Mouse (Mus musculus): ENCODE data around the gene Kl. TPM values are rescaled to one million over a fixed set of nuclear protein-coding genes. Genes with fewer than 3 reads are reported as not detected.

Gene Kl
- polyA plus RNA-seq, 1 experiment from 2014 or later, result not detected

- Histone ChIP-seq H3K9me3 (ENCODE audit: control insufficient read depth, low read length) (no peaks in the 10 kb centered on the region), H3K27ac (ENCODE audit: low read depth) (no peak overlapping the region), H3K27me3 (replicated peaks; ENCODE audit: control insufficient read depth, insufficient read depth, low read length) (no peaks in the 10 kb centered on the region), H3K4me2 (ENCODE audit: low read length) (no peak overlapping the region), H3K9ac (ENCODE audit: low read length) (no peak overlapping the region), H3K36me3 (ENCODE audit: control insufficient read depth, insufficient read depth, low read length) (no peaks in the 10 kb centered on the region), H3K4me3 (ENCODE audit: low read depth, low read length) (no peak overlapping the region), H3K4me1 (replicated peaks; ENCODE audit: control insufficient read depth, insufficient read depth, low read length) (peaks cover 9% of the 10 kb centered on the region)
- ATAC-seq (replicated peaks; ENCODE audit: low FRiP score, low TSS enrichment, low read depth), result no peak
- WGBS, result 56% methylated on average over 7 of the region's 7 CpGs
- DNase-seq (ENCODE audit: low spot score), result no peak
Observed at GRCm38 (mm10) chr5:151027171-151027570, 74.8 kb downstream of the Kl start.

- no peak overlapping the region for H3K27ac ChIP-seq (ENCODE audit: low read depth)
- H3K9ac ChIP-seq (ENCODE audit: low read length), result no peak overlapping the region
- H3K9me3 ChIP-seq (ENCODE audit: control insufficient read depth, low read length), result 0 out of 2 replicates have a peak, but pooled peaks cover 4% of the 10 kb centered on the region
- ATAC-seq (replicated peaks; ENCODE audit: low FRiP score, low TSS enrichment, low read depth), result no peak
- H3K36me3 ChIP-seq (ENCODE audit: control insufficient read depth, insufficient read depth, low read length), result no peaks in the 10 kb centered on the region
- 74% methylated on average over 6 of the region's 6 CpGs for WGBS
- H3K27me3 ChIP-seq (replicated peaks; ENCODE audit: control insufficient read depth, insufficient read depth, low read length), result no peaks in the 10 kb centered on the region
- no peak overlapping the region for H3K4me3 ChIP-seq (ENCODE audit: low read depth, low read length)
- DNase-seq (ENCODE audit: low spot score), result no peak
- H3K4me1 ChIP-seq (replicated peaks; ENCODE audit: control insufficient read depth, insufficient read depth, low read length), result no peaks in the 10 kb centered on the region
- no peak overlapping the region for H3K4me2 ChIP-seq (ENCODE audit: low read length)
Observed at GRCm38 (mm10) chr5:151028906-151029305, 76.5 kb downstream of the Kl start.

- no peaks in the 10 kb centered on the region for H3K4me1 ChIP-seq (replicated peaks; ENCODE audit: control insufficient read depth, insufficient read depth, low read length)
- no peak overlapping the region for H3K4me2 ChIP-seq (ENCODE audit: low read length)
- H3K9ac ChIP-seq (ENCODE audit: low read length), result no peak overlapping the region
- H3K36me3 ChIP-seq (ENCODE audit: control insufficient read depth, insufficient read depth, low read length), result peaks cover 18% of the 10 kb centered on the region
- ATAC-seq (replicated peaks; ENCODE audit: low FRiP score, low TSS enrichment, low read depth) (no peak), DNase-seq (ENCODE audit: low spot score) (no peak)
- H3K9me3 ChIP-seq (ENCODE audit: control insufficient read depth, low read length), result 0 out of 2 replicates have a peak, but pooled peaks cover 4% of the 10 kb centered on the region
- no peaks in the 10 kb centered on the region for H3K27me3 ChIP-seq (replicated peaks; ENCODE audit: control insufficient read depth, insufficient read depth, low read length)
- WGBS, result 69% methylated on average over 9 of the region's 9 CpGs
- H3K27ac ChIP-seq (ENCODE audit: low read depth), result no peak overlapping the region
- no peak overlapping the region for H3K4me3 ChIP-seq (ENCODE audit: low read depth, low read length)
Observed at GRCm38 (mm10) chr5:151034715-151035512, 82.5 kb downstream of the Kl start.

- H3K36me3 ChIP-seq (ENCODE audit: control insufficient read depth, insufficient read depth, low read length), result peaks cover 42% of the 10 kb centered on the region
- H3K9ac ChIP-seq (ENCODE audit: low read length), result no peak overlapping the region
- no peak overlapping the region for H3K4me3 ChIP-seq (ENCODE audit: low read depth, low read length)
- H3K27me3 ChIP-seq (replicated peaks; ENCODE audit: control insufficient read depth, insufficient read depth, low read length), result no peaks in the 10 kb centered on the region
- 0 out of 2 replicates have a peak, but pooled peaks cover 4% of the 10 kb centered on the region for H3K9me3 ChIP-seq (ENCODE audit: control insufficient read depth, low read length)
- no peak for DNase-seq (ENCODE audit: low spot score)
- no peak overlapping the region for H3K4me2 ChIP-seq (ENCODE audit: low read length)
- WGBS, result 87% methylated on average over 7 of the region's 7 CpGs
- no peak overlapping the region for H3K27ac ChIP-seq (ENCODE audit: low read depth)
- no peak for ATAC-seq (replicated peaks; ENCODE audit: low FRiP score, low TSS enrichment, low read depth)
- no peaks in the 10 kb centered on the region for H3K4me1 ChIP-seq (replicated peaks; ENCODE audit: control insufficient read depth, insufficient read depth, low read length)
Observed at GRCm38 (mm10) chr5:151037871-151038270, 85.5 kb downstream of the Kl start.

- 89% methylated on average over 5 of the region's 5 CpGs for WGBS
- Histone ChIP-seq H3K4me2 (ENCODE audit: low read length) (no peak overlapping the region), H3K9ac (ENCODE audit: low read length) (no peak overlapping the region), H3K27me3 (replicated peaks; ENCODE audit: control insufficient read depth, insufficient read depth, low read length) (no peaks in the 10 kb centered on the region), H3K9me3 (ENCODE audit: control insufficient read depth, low read length) (no peaks in the 10 kb centered on the region), H3K4me3 (ENCODE audit: low read depth, low read length) (no peak overlapping the region), H3K4me1 (replicated peaks; ENCODE audit: control insufficient read depth, insufficient read depth, low read length) (peaks cover 4% of the 10 kb centered on the region; the same call in 1 of the 2 replicates), H3K36me3 (ENCODE audit: control insufficient read depth, insufficient read depth, low read length) (peaks cover 85% of the 10 kb centered on the region), H3K27ac (ENCODE audit: low read depth) (no peak overlapping the region)
- DNase-seq (ENCODE audit: low spot score), result no peak
- ATAC-seq (replicated peaks; ENCODE audit: low FRiP score, low TSS enrichment, low read depth), result no peak
Observed at GRCm38 (mm10) chr5:151042911-151043310, 90.5 kb downstream of the Kl start.
